Mouse (Mus musculus) spleen, adult 2 months (tissue): Measurements from ENCODE around the gene Bcl2l14.

Source experiments
- CTCF ChIP-seq: fragments of 200-500 bp; IDR thresholded peaks from 2 replicates; pipeline ENCODE4 v1.5.1; 2011; ENCODE audit warnings: mild to moderate bottlenecking, inconsistent platforms; ENCODE audit not compliant: insufficient read depth, insufficient read length, insufficient replicate concordance; ENCODE audit errors: extremely low read depth
- POLR2A ChIP-seq: fragments of 200-500 bp; IDR thresholded peaks from 2 replicates; pipeline ENCODE4 v1.6.1; 2011; ENCODE audit warnings: low read depth, low read length, inconsistent platforms

- TF ChIP-seq CTCF (no peak), POLR2A (no peak)
Observed at GRCm38 (mm10) chr6:134479481-134479880, 83.4 kb downstream of the Bcl2l14 start.
